Mouse (Mus musculus) brown adipose tissue, adult 24 weeks (tissue): Measurements from ENCODE around the gene Kank1. TPM values are rescaled to one million over a fixed set of nuclear protein-coding genes. Genes with fewer than 3 reads are reported as not detected.
A peak's percentile ranks its signal among the peaks of the same experiment; 100 is the strongest.

ENCODE experiments used
- H3K27ac ChIP-seq: fragments of 200-500 bp; replicated peaks from 2 replicates; pipeline ENCODE4 v1.5.1; 2012; ENCODE audit warnings: low read depth, mild to moderate bottlenecking, low read length
- H3K4me1 ChIP-seq: fragments of 200-500 bp; 2 replicates; pipeline ENCODE4 v1.6.1; 2012; ENCODE audit warnings: low read length, mixed read lengths; ENCODE audit not compliant: control insufficient read depth, insufficient read depth, insufficient read length
- H3K4me3 ChIP-seq: fragments of 200-500 bp; 2 replicates; pipeline ENCODE4 v1.5.1; 2012; ENCODE audit warnings: low read depth, mild to moderate bottlenecking, low read length, moderate library complexity; ENCODE audit not compliant: insufficient read depth
- polyA plus RNA-seq: library from polyadenylated mRNA; stranded (reverse); fragments of >200 nt; gene quantifications from 2 replicates; pipeline ENCODE4 v1.2.4, GENCODE M21; 2012; ENCODE audit not compliant: missing spikeins, insufficient read depth, insufficient read length

Gene Kank1
- polyA plus RNA-seq, 1 experiment: 18.0 TPM

DNA sequence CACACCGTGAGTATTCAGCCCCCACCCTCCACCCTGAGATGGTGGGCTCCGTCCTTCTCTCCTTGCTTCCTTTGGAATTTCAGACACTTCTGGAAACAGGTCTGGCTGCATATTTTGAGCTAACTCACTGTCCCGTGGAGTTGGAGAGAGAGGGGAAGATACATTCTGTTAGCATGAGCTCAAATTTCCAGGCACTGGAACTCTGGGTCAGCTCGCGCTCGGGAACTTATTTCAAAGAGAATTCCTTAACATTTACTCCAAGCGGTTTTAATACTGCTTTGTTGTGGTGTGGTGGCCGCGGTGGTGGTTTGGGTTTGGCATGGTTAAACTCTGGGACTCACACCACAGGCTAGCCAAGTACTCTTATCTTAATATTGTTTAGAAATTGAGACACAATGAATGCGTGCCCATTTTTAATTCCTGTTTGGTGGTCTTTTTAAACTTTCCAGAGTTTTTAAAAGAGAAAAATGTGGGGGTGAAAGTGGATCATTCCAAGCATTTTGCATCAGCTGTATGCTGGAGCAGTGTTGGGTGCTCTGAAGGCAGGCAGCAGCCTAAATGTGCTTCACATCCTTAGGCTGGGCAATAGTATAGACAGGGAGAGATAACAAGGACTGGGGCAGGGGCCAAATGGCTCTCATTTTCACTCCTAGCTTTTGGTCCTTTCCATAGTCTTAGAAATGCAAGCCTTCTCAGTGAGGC, 170.6 kb downstream of the Kank1 start:
- peak overlapping the region; percentile 85 for H3K4me3 ChIP-seq
- peaks cover 13% of the 10 kb centered on the region for H3K4me1 ChIP-seq
- peak overlapping the region; percentile 77 for H3K27ac ChIP-seq

DNA sequence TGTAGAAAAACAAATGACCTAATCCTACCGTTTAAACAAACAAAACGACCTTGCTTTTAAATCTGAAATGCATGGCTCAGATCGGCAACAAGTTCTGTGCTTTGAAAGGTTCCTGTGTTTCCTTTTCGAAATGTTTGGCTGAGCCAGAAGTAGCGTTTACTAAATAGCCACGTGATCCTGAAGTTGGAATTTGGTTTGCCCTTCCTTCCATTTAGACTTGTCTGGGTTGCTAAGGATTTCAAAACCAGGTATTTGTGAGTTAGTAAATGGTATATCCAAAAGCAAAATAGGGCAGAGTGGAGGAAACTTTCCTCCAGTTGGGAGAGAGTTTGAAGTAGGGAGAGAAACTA, 171.1 kb downstream of the Kank1 start:
- Histone ChIP-seq H3K4me3 (peak overlapping the region; percentile 85), H3K4me1 (peaks cover 13% of the 10 kb centered on the region), H3K27ac (peak overlapping the region; percentile 77)

DNA sequence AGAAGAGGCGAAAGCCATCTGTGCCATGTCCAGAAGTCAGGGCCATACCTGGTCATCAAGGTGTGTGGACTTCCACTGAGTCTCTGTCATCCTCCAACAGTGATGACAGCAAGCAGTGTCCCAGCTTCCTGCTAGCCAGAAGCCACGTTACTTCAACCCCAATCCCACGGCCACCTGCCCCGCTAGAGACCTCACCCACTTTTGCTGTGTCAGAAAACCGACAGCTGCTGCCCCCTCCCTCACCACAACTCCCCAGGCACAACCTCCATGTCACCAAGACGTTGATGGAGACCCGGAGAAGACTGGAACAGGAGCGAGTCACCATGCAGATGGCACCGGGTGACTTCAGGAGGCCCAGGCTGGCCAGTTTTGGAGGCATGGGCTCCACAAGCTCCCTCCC, 172.5 kb downstream of the Kank1 start:
- Histone ChIP-seq H3K4me1 (peaks cover 16% of the 10 kb centered on the region), H3K27ac (no peak overlapping the region), H3K4me3 (no peak overlapping the region)

DNA sequence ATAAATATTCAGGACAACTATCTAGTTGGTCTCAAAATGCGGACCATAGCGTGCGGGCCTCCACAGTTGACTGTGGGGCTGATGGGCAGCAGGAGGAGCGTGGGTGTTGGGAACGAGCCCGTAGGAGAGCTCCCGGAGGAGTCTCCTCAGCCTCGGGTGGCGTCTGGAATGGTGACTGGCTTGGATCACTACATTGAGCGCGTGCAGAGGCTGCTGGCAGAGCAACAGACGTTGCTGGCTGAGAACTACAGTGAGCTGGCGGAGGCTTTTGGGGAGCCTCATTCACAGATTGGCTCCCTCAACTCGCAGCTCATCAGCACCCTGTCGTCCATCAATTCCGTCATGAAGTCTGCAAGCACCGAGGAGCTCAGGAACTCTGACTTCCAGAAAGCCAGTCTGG, 174.6 kb downstream of the Kank1 start:
- Histone ChIP-seq H3K4me1 (peaks cover 16% of the 10 kb centered on the region), H3K4me3 (no peak overlapping the region), H3K27ac (no peak overlapping the region)

DNA sequence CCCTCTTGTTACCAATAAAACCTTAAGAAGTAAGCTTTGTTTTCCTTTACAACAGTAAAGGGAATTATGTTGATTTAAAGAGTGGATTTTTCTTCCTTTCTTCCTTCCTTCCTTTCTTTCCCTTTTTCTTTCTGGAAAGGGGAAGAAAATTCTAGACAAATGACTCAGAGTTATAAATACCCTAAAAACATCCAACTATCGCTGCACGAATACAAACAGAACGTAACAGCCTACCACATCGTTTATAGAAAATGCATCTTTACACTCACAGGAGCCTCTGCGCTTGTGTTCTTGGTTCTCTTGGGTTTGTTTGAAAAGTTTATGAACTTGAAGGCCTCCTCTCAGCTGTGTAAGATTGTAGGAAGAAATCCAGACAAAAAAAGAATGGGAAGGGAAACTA, 178.7 kb downstream of the Kank1 start:
- H3K4me3 ChIP-seq: no peak overlapping the region
- H3K27ac ChIP-seq: no peak overlapping the region
- H3K4me1 ChIP-seq: peaks cover 15% of the 10 kb centered on the region

DNA sequence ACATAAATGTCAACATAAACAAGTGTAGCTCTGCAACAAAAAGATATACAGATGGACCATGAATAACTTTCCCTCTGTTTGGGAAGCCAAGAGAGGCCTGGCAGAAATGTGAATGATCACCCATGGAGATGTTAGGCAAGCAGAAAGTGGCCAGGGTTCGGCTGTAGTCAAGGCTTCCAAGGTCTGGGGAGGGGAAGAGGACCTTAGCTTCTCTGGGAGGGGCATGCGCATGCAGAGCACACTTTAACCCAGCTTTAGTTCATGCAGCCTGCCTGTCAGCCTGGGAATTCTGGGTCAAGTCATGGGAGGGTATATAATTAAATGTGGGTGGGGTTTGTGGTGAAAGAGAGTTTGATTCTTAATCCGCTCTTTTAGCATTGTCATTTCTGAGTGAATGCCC, 180.9 kb downstream of the Kank1 start:
- Histone ChIP-seq H3K27ac (no peak overlapping the region), H3K4me3 (no peak overlapping the region), H3K4me1 (peaks cover 8% of the 10 kb centered on the region; the same call in 1 of the 2 replicates)

DNA sequence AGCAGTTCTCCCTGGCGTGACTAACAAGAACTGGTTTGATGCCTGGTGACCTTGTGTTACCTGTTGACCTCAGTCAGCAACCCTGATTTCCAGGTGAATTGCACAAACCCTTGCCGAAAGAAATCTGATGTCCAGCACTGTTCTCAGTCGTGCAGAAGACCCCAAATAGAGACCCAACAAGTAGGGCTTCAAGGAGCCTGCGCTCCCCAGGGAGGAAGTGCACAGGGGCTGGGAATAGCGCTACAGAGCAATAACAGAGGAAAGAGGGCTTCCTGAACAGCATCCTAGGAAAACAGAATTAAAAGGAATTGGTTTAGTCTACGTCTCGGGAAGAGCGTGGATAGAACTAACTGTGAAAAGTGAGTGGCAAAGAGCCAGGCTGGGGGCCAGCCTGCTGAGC, 183.2 kb downstream of the Kank1 start:
- no peak overlapping the region for H3K4me3 ChIP-seq
- peaks cover 6% of the 10 kb centered on the region; the same call in 1 of the 2 replicates for H3K4me1 ChIP-seq
- H3K27ac ChIP-seq: no peak overlapping the region

DNA sequence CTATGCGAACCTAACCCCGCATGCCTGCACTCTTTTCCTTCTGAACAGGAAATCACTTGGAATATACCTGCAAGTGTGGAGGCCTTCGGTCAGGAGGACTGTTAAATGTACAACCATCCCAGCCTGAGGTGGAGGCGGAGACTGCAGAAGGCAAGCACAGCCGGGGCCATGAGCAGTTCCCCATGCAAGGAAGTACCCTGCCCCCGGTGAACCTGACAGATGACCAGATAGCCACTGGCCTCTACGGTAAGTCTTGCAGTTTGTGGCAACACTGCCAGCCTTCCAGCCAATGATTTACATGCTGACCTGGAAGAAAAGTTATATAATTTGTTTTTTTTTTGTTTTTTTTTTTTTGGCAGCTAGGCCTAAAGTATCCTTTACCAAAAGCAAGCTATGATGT, 185.3 kb downstream of the Kank1 start:
- Histone ChIP-seq H3K27ac (no peak overlapping the region), H3K4me3 (no peak overlapping the region), H3K4me1 (peaks cover 6% of the 10 kb centered on the region; the same call in 1 of the 2 replicates)

DNA sequence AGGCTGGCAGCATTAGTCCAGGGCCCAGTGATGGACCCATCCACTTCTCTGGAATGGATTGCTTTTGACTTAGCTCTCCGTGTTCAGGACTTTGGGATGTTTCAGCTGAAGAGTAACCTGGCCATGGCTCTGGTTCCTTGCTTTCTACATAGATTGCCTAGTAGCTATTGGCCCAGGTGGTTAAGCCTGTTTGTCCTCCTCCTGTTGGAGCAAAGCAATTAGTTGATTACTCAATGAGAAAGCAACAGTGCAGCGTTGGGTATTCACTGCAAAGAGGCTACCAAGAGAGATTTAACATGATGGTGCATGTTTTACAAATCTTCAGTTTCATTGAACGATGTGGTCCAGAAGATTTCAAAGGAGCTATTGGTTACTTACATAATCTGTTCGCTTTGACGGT, 186.6 kb downstream of the Kank1 start:
- peaks cover 6% of the 10 kb centered on the region; the same call in 1 of the 2 replicates for H3K4me1 ChIP-seq
- H3K27ac ChIP-seq: no peak overlapping the region
- no peak overlapping the region for H3K4me3 ChIP-seq

DNA sequence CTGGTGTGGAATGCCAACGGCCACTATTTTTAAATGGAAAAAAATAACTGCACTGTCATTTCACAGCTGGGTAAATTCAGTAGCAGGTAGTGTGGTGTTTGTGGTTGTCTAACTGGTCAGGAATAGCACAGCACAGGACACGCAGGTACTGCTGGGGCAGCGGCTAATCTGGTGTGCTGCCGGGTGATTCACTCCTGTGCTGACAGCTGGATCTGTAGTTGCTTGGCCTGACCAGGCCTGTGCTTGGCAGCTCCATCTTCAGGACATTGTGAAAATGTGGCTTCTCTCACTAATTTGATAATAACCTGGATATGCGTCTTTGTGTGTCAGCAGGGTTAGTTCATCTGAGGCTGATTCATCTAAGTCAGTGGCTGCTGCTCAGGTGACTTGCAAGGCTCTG, 189.7 kb downstream of the Kank1 start:
- no peak overlapping the region for H3K27ac ChIP-seq
- H3K4me3 ChIP-seq: no peak overlapping the region
- no peaks in the 10 kb centered on the region for H3K4me1 ChIP-seq

DNA sequence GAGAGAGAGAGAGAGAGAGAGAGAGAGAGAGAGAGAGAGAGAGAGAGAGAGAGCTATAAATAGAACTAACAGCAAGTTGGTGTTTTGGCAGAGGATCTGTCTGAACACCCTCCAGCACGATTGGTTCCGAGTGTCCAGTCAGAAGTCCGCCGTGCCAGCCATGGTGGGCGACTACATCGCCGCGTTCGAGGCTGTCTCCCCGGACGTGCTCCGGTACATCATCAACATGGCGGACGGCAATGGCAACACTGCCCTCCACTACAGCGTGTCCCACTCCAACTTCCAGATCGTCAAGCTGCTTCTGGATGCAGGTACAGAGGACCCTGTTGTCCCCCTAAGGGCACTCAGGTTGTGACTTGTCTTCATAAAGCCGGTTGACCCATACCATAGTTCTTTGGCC, 191.1 kb downstream of the Kank1 start:
- H3K27ac ChIP-seq: no peak overlapping the region
- peaks cover 4% of the 10 kb centered on the region; the same call in 1 of the 2 replicates for H3K4me1 ChIP-seq
- H3K4me3 ChIP-seq: no peak overlapping the region

DNA sequence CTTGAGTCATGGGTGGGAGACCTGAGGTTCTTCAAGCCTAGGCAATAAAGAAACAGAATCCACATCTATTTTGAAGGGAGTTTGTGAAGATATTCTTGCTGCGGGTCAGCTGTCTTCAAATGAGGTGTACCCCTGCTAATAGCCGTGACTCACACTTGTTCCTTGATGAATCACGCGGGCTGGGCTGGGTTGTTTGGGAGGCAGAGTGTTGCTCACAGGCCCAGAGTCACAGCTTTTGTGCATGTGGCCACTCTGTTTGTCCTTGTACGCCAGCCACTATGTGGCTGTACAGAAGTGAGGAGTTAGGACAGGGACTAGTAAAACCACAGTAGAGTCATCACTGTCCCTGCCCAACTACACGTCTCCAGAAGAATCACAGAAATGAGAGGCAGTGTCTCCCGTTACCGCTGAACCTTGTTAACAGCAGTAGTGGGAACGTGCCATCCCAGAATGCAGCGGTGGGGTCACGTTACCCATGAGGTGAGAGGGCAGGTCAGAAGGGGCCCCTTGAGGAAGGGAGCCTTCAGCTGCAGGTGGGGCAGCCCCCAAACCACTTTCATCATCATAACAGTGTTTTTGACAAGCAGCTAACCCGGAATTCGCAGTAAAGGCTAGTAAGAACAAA, 191.7 kb downstream of the Kank1 start:
- H3K4me3 ChIP-seq: no peak overlapping the region
- no peak overlapping the region for H3K27ac ChIP-seq
- peaks cover 4% of the 10 kb centered on the region; the same call in 1 of the 2 replicates for H3K4me1 ChIP-seq

DNA sequence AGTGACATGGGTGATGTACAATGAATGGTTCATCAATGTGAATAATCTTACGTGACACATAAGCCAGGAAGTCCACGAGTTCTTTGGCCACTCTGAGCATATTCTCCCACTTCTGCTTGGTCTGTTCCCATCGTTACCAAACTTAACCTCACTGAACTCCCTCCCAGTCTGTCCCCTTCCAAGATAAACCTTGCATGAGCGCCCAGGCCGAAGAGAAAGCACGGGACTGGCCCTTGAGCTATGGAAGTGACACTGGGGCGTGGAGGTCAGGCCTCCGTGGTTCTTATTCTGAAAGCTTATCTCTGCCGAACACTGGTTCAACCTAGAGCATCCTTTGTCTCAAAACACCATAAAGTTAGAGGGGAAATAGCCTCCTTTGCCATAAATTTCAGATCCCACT, 194.7 kb downstream of the Kank1 start:
- Histone ChIP-seq H3K4me1 (peaks cover 4% of the 10 kb centered on the region; the same call in 1 of the 2 replicates), H3K27ac (no peak overlapping the region), H3K4me3 (no peak overlapping the region)

DNA sequence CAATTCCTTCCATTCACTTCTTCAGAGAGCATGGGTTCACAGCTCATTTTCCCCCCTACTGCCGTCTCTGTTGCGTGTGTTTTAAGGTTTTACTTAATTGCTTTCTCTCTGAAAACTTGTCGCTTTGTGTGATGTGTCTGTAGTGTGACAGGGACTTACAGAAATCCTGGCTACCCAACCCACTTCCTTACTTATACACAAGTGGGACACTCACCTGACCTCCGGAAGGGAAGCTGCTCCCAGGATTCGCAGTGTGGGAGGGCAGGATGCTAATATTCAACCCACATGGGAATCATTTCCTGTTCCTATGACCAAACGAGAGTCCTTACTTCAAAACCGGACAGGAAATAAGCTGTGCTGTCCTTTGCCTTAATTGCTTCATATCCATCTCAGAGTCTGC, 195.1 kb downstream of the Kank1 start:
- Histone ChIP-seq H3K4me3 (no peak overlapping the region), H3K4me1 (peaks cover 4% of the 10 kb centered on the region; the same call in 1 of the 2 replicates), H3K27ac (no peak overlapping the region)

DNA sequence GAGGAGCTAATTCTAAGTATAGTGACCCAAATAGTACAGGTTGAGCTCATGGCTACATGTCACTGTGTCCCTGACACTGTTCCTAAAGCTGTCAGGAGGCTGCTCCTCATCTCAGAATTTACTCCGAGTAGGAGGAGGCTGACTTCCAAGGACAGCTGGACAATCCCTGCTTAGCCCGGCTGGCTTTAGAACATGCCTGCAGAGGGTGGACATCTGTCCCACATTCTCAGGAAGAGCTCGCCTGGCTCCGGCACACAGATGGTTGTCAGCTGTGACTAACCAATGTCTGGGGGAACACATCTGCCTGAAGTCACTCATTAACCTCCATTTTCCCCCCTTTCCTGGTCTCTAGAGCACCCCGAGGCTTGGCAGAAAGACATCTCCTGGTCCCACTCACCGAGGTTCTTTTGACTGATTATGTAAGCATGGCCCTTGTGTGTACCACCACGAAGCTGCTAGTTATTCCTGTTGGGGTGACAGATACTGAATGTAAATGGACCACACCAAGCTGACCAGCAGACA, 196.5 kb downstream of the Kank1 start:
- no peak overlapping the region for H3K4me3 ChIP-seq
- H3K27ac ChIP-seq: no peak overlapping the region
- H3K4me1 ChIP-seq: peaks cover 6% of the 10 kb centered on the region; the same call in 1 of the 2 replicates

DNA sequence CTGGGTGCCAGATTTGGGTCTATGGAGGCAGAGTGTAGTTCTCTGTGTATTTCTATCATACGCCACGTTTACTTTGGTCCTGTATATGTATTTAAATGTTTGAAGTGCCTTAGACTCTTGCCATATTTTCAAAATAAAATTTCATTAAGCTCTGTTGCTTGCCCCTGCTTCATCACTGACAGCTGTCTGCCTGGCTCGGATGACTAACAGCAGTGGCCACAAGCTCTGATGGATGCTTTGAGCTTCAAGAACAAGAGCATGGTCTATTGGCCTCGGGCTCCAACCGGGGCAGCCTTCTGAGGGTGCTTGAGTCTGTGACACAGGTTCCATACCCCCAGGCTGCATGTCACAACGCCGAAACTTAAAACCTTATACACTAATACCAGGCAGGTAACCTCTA, 197.6 kb downstream of the Kank1 start:
- Histone ChIP-seq H3K4me1 (peaks cover 6% of the 10 kb centered on the region; the same call in 1 of the 2 replicates), H3K27ac (0 out of 2 replicates have a peak overlapping the region, but pooled peaks have one; percentile 26), H3K4me3 (no peak overlapping the region)
